Mouse (Mus musculus): ENCODE measurements around the gene Olfr195. TPM values are rescaled to one million over a fixed set of nuclear protein-coding genes. Genes with fewer than 3 reads are reported as not detected.

Gene Olfr195
- not detected for polyA plus RNA-seq (2014; fragmentation: Illumina TruSeq; extraction: RNeasy Lipid Tissue Mini Kit (QIAGEN cat#74804); ENCODE audit: low read depth, low replicate concordance)

GRCm38 (mm10) chr16:59146746-59147145, at the start of gene Olfr195:
Olfr195 (plus strand) TSS chr16:59147046.

GRCm38 (mm10) chr16:59111781-59112180, 35.1 kb upstream of the Olfr195 start, which contains the start of gene Olfr193:
Olfr193 (minus strand) TSS chr16:59111881.

GRCm38 (mm10) chr16:59120969-59121368, 25.9 kb upstream of the Olfr195 start, which contains the start of gene Olfr194:
Olfr194 (minus strand) TSS chr16:59121069.

GRCm38 (mm10) chr16:59170354-59170753, 23.5 kb downstream of the Olfr195 start, which contains the start of gene Olfr196:
Olfr196 (minus strand) TSS chr16:59170454.

Other genes with a start within 250 kb of the Olfr195 start
- not detected for gene Olfr181, start 218.3 kb upstream of the Olfr195 start, polyA plus RNA-seq (2014; fragmentation: Illumina TruSeq; extraction: RNeasy Lipid Tissue Mini Kit (QIAGEN cat#74804); ENCODE audit: low read depth, low replicate concordance)
- not detected for gene Olfr180, start 217.7 kb upstream of the Olfr195 start, polyA plus RNA-seq (2014; fragmentation: Illumina TruSeq; extraction: RNeasy Lipid Tissue Mini Kit (QIAGEN cat#74804); ENCODE audit: low read depth, low replicate concordance)
- gene Olfr183, start 151.7 kb upstream of the Olfr195 start, polyA plus RNA-seq (2014; fragmentation: Illumina TruSeq; extraction: RNeasy Lipid Tissue Mini Kit (QIAGEN cat#74804); ENCODE audit: low read depth, low replicate concordance) = not detected
- gene Olfr186, start 116.8 kb upstream of the Olfr195 start, polyA plus RNA-seq (2014; fragmentation: Illumina TruSeq; extraction: RNeasy Lipid Tissue Mini Kit (QIAGEN cat#74804); ENCODE audit: low read depth, low replicate concordance) = not detected
- not detected for gene Olfr187, start 107.3 kb upstream of the Olfr195 start, polyA plus RNA-seq (2014; fragmentation: Illumina TruSeq; extraction: RNeasy Lipid Tissue Mini Kit (QIAGEN cat#74804); ENCODE audit: low read depth, low replicate concordance)
- gene Olfr190, start 69.0 kb upstream of the Olfr195 start, polyA plus RNA-seq (2014; fragmentation: Illumina TruSeq; extraction: RNeasy Lipid Tissue Mini Kit (QIAGEN cat#74804); ENCODE audit: low read depth, low replicate concordance) = not detected
- not detected for gene Olfr191, start 57.2 kb upstream of the Olfr195 start, polyA plus RNA-seq (2014; fragmentation: Illumina TruSeq; extraction: RNeasy Lipid Tissue Mini Kit (QIAGEN cat#74804); ENCODE audit: low read depth, low replicate concordance)
- not detected for gene Olfr193, start 35.2 kb upstream of the Olfr195 start, polyA plus RNA-seq (2014; fragmentation: Illumina TruSeq; extraction: RNeasy Lipid Tissue Mini Kit (QIAGEN cat#74804); ENCODE audit: low read depth, low replicate concordance)
- gene Olfr194, start 26.0 kb upstream of the Olfr195 start, polyA plus RNA-seq (2014; fragmentation: Illumina TruSeq; extraction: RNeasy Lipid Tissue Mini Kit (QIAGEN cat#74804); ENCODE audit: low read depth, low replicate concordance) = not detected
- gene Olfr196, start 23.4 kb downstream of the Olfr195 start, polyA plus RNA-seq (2014; fragmentation: Illumina TruSeq; extraction: RNeasy Lipid Tissue Mini Kit (QIAGEN cat#74804); ENCODE audit: low read depth, low replicate concordance) = not detected
- gene Olfr198, start 56.5 kb downstream of the Olfr195 start, polyA plus RNA-seq (2014; fragmentation: Illumina TruSeq; extraction: RNeasy Lipid Tissue Mini Kit (QIAGEN cat#74804); ENCODE audit: low read depth, low replicate concordance) = not detected
- not detected for gene Olfr199, start 72.7 kb downstream of the Olfr195 start, polyA plus RNA-seq (2014; fragmentation: Illumina TruSeq; extraction: RNeasy Lipid Tissue Mini Kit (QIAGEN cat#74804); ENCODE audit: low read depth, low replicate concordance)
- gene Olfr201, start 125.6 kb downstream of the Olfr195 start, polyA plus RNA-seq (2014; fragmentation: Illumina TruSeq; extraction: RNeasy Lipid Tissue Mini Kit (QIAGEN cat#74804); ENCODE audit: low read depth, low replicate concordance) = not detected
- not detected for gene Olfr202, start 139.7 kb downstream of the Olfr195 start, polyA plus RNA-seq (2014; fragmentation: Illumina TruSeq; extraction: RNeasy Lipid Tissue Mini Kit (QIAGEN cat#74804); ENCODE audit: low read depth, low replicate concordance)
- not detected for gene Olfr203, start 151.8 kb downstream of the Olfr195 start, polyA plus RNA-seq (2014; fragmentation: Illumina TruSeq; extraction: RNeasy Lipid Tissue Mini Kit (QIAGEN cat#74804); ENCODE audit: low read depth, low replicate concordance)
- gene Olfr204, start 171.2 kb downstream of the Olfr195 start, polyA plus RNA-seq (2014; fragmentation: Illumina TruSeq; extraction: RNeasy Lipid Tissue Mini Kit (QIAGEN cat#74804); ENCODE audit: low read depth, low replicate concordance) = not detected
- not detected for gene Olfr205, start 184.1 kb downstream of the Olfr195 start, polyA plus RNA-seq (2014; fragmentation: Illumina TruSeq; extraction: RNeasy Lipid Tissue Mini Kit (QIAGEN cat#74804); ENCODE audit: low read depth, low replicate concordance)
- not detected for gene Olfr206, start 202.2 kb downstream of the Olfr195 start, polyA plus RNA-seq (2014; fragmentation: Illumina TruSeq; extraction: RNeasy Lipid Tissue Mini Kit (QIAGEN cat#74804); ENCODE audit: low read depth, low replicate concordance)
- not detected for gene Olfr209, start 216.9 kb downstream of the Olfr195 start, polyA plus RNA-seq (2014; fragmentation: Illumina TruSeq; extraction: RNeasy Lipid Tissue Mini Kit (QIAGEN cat#74804); ENCODE audit: low read depth, low replicate concordance)

All from adrenal gland, adult 10 weeks (tissue).